Mouse (Mus musculus): ENCODE measurements around the gene Defb29. TPM values are rescaled to one million over a fixed set of nuclear protein-coding genes. Genes with fewer than 3 reads are reported as not detected.

The Defb29 gene
- polyA plus RNA-seq (2011; ENCODE audit: insufficient read depth, insufficient read length, low replicate concordance, missing spikeins): not detected in 2 replicates

DNA sequence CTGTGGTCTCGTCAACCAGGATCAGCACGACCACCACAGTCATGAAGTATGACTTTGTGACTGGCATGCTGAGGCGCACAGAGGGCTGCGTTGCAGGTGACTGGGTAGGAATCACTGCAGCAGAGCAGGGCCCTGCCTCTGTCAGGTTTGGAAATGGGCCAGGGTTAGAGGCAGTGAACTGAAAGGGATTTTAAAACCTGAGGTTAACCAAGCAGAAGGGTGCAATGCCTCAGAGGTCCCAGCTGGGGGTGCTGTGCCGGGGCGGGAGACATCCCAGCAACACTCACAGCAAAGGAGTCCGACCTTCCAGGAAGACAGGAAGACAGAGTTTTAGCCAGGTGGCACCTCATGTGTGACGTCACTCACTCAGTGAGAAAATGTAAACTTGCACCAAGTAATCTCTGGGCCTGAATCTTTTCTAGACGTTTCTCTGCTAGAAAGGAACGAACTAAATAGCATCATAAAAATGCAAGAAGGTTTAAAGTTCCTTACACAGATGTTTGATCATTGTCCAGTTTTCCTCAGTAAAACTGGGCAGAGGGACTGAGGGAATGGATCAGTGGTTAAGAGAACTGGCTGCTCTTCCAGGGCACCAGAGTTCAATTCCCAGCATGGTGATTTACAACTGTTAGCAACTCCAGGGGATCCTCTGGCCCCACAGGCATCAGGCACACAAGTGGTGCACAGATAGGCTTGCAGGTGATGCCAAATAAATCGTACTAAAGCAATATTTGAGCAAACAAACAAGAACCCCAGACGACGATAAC lies at the start of gene Defb29:
Gene Defb29 (minus strand): TSS at position 155 of the 767 bp plus-strand sequence.
- H3K27ac ChIP-seq (ENCODE audit: control insufficient read depth, insufficient read depth, low read depth, low read length, poor library complexity): no peak within 1 kb of the TSS
- H3K4me3 ChIP-seq (replicated peaks; ENCODE audit: control insufficient read depth, low read depth, low read length): no peak within 1 kb of the TSS
- WGBS: 57% methylated on average over 13 of the region's 13 CpGs
- TF ChIP-seq CTCF (IDR thresholded peaks at IDR 0.05; ENCODE audit: control insufficient read depth, insufficient read depth, low read length) (no peak), POLR2A (IDR thresholded peaks at IDR 0.05; ENCODE audit: borderline replicate concordance, control insufficient read depth, low read depth, low read length) (no peak)
- H3K4me1 ChIP-seq (ENCODE audit: control insufficient read depth, insufficient read depth, low read length): no peaks in the 10 kb centered on the region; the same call in 1 of the 2 replicates

DNA sequence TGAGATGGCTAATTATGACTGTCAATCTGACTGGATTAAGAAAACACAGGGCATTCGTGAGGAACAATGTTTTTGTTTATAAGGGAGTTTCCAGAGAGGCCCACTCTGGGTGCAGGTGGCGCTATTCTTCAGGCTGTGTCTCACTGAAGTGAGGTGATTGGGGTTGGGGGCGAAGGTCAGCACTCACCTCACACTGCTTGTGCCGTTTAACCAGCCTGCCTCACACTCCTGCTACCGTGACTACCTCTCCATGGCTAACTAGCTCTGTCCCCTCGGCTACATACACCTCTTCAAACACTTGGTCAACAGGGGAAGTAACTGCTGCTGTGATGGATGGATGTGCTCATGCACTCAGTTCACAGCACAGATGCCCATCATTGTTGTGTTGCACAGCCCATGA lies 49.1 kb upstream of the Defb29 start:
- Histone ChIP-seq H3K4me3 (replicated peaks; ENCODE audit: control insufficient read depth, low read depth, low read length) (no peak overlapping the region), H3K27ac (ENCODE audit: control insufficient read depth, insufficient read depth, low read depth, low read length, poor library complexity) (no peak overlapping the region), H3K4me1 (ENCODE audit: control insufficient read depth, insufficient read depth, low read length) (no peaks in the 10 kb centered on the region)
- WGBS: 58% methylated on average over 6 of the region's 6 CpGs
- TF ChIP-seq CTCF (IDR thresholded peaks at IDR 0.05; ENCODE audit: control insufficient read depth, insufficient read depth, low read length) (no peak), POLR2A (IDR thresholded peaks at IDR 0.05; ENCODE audit: borderline replicate concordance, control insufficient read depth, low read depth, low read length) (no peak)

GRCm38 (mm10) chr2:152588450-152588849 lies 48.6 kb upstream of the Defb29 start:
- H3K4me3 ChIP-seq (replicated peaks; ENCODE audit: control insufficient read depth, low read depth, low read length): no peak overlapping the region
- TF ChIP-seq CTCF (IDR thresholded peaks at IDR 0.05; ENCODE audit: control insufficient read depth, insufficient read depth, low read length): no peak
- TF ChIP-seq POLR2A (IDR thresholded peaks at IDR 0.05; ENCODE audit: borderline replicate concordance, control insufficient read depth, low read depth, low read length): no peak
- no peaks in the 10 kb centered on the region for H3K4me1 ChIP-seq (ENCODE audit: control insufficient read depth, insufficient read depth, low read length)
- no peak overlapping the region for H3K27ac ChIP-seq (ENCODE audit: control insufficient read depth, insufficient read depth, low read depth, low read length, poor library complexity)
- WGBS: 49% methylated on average over 2 of the region's 2 CpGs

DNA sequence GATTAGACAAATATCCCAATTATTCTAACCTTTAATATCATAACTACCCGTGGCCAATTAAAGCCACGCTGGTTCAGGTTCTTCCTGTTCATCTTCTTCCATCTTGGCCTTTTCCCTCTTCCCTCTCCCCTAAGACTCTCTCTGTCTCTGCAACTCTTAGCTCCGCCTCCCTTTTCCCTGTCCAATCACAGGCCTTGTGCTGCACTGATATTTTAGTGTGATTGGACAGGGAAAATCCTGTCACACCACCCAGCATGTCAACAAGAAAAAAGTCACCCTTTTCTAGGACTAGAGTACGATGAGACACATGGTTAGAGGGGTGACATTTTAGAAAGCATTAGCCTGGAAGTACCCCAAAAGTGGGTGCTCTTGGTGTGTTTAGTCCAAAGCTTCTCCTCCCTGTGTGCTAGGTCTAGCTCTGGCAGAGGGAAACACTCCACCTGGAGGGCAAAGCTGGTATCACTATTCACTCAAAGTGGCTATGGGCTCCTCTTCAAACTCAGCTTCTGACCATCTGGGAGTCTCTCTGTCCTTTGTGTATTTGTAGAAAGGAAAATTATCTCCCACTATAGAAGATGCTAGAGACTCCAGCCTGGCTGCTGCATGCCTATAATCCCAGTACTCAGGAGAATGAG lies 47.1 kb upstream of the Defb29 start:
- WGBS: 65% methylated on average over 4 of the region's 4 CpGs
- H3K27ac ChIP-seq (ENCODE audit: control insufficient read depth, insufficient read depth, low read depth, low read length, poor library complexity): no peak overlapping the region
- H3K4me3 ChIP-seq (replicated peaks; ENCODE audit: control insufficient read depth, low read depth, low read length): no peak overlapping the region
- no peaks in the 10 kb centered on the region for H3K4me1 ChIP-seq (ENCODE audit: control insufficient read depth, insufficient read depth, low read length)
- TF ChIP-seq CTCF (IDR thresholded peaks at IDR 0.05; ENCODE audit: control insufficient read depth, insufficient read depth, low read length) (no peak), POLR2A (IDR thresholded peaks at IDR 0.05; ENCODE audit: borderline replicate concordance, control insufficient read depth, low read depth, low read length) (no peak)

DNA sequence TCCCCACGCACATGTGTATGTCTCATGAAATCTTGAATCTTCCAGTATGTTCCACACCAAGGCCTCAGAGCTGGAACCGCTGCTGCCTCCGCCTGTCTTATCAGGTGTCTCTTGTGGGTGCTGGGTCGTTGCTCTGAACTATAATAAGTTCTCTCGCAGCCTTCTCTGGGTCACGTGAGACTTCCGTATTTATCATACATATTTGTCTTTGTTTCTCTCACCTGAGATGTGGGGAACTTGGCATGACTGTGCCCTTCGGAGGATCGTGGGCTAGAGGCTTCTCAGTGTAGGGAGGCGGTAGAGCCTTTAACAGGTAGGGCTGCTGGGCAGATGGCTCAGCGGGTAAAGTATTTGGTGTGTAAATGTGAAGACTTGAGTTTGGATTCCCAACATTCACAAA lies 40.7 kb upstream of the Defb29 start:
- WGBS: 77% methylated on average over 11 of the region's 11 CpGs
- H3K4me1 ChIP-seq (ENCODE audit: control insufficient read depth, insufficient read depth, low read length): no peaks in the 10 kb centered on the region
- H3K27ac ChIP-seq (ENCODE audit: control insufficient read depth, insufficient read depth, low read depth, low read length, poor library complexity): no peak overlapping the region

GRCm38 (mm10) chr2:152580107-152580506 lies 40.2 kb upstream of the Defb29 start, which contains the start of gene Defb19:
Gene Defb19, minus strand, starts transcription at chr2:152580312.
- WGBS: 80% methylated on average over 7 of the region's 7 CpGs
- Histone ChIP-seq H3K27ac (ENCODE audit: control insufficient read depth, insufficient read depth, low read depth, low read length, poor library complexity) (no peak within 1 kb of the TSS), H3K4me3 (replicated peaks; ENCODE audit: control insufficient read depth, low read depth, low read length) (no peak within 1 kb of the TSS), H3K4me1 (ENCODE audit: control insufficient read depth, insufficient read depth, low read length) (no peaks in the 10 kb centered on the region)
- TF ChIP-seq CTCF (IDR thresholded peaks at IDR 0.05; ENCODE audit: control insufficient read depth, insufficient read depth, low read length) (no peak), POLR2A (IDR thresholded peaks at IDR 0.05; ENCODE audit: borderline replicate concordance, control insufficient read depth, low read depth, low read length) (no peak)

More for the DNA sequence above, 40.7 kb upstream of the Defb29 start:
- no peak for TF ChIP-seq POLR2A (IDR thresholded peaks at IDR 0.05; ENCODE audit: borderline replicate concordance, control insufficient read depth, low read depth, low read length)
- no peak for TF ChIP-seq CTCF (IDR thresholded peaks at IDR 0.05; ENCODE audit: control insufficient read depth, insufficient read depth, low read length)
- no peak overlapping the region for H3K4me3 ChIP-seq (replicated peaks; ENCODE audit: control insufficient read depth, low read depth, low read length)

DNA sequence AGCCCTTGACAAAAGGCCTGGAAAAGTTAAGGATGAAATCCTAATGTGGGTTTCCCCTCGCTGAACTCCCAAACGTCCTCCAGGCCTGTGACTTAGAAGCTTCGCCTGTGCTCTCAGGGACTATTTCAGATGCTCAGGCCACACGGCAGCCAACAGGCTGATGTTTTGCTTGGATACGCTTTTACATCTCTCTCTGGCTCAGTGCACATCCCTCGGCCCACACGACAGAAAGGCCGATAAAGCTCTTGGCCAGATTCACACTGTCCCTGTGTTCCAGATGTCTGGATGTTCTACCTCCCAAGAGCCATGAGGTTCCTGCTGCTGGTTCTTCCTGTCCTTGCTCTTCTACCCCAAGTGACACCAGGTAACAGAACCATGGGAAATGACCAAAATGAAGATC lies 33.6 kb upstream of the Defb29 start:
- no peak overlapping the region for H3K27ac ChIP-seq (ENCODE audit: control insufficient read depth, insufficient read depth, low read depth, low read length, poor library complexity)
- H3K4me1 ChIP-seq (ENCODE audit: control insufficient read depth, insufficient read depth, low read length): no peaks in the 10 kb centered on the region
- H3K4me3 ChIP-seq (replicated peaks; ENCODE audit: control insufficient read depth, low read depth, low read length): no peak overlapping the region
- 84% methylated on average over 8 of the region's 8 CpGs for WGBS
- TF ChIP-seq POLR2A (IDR thresholded peaks at IDR 0.05; ENCODE audit: borderline replicate concordance, control insufficient read depth, low read depth, low read length): no peak
- TF ChIP-seq CTCF (IDR thresholded peaks at IDR 0.05; ENCODE audit: control insufficient read depth, insufficient read depth, low read length): no peak

GRCm38 (mm10) chr2:152572114-152572794 lies 32.4 kb upstream of the Defb29 start, which contains the start of gene Defb21:
Gene Defb21, plus strand, starts transcription at chr2:152572744.
- TF ChIP-seq POLR2A (IDR thresholded peaks at IDR 0.05; ENCODE audit: borderline replicate concordance, control insufficient read depth, low read depth, low read length) (no peak), CTCF (IDR thresholded peaks at IDR 0.05; ENCODE audit: control insufficient read depth, insufficient read depth, low read length) (peak; percentile 45)
- Histone ChIP-seq H3K4me1 (ENCODE audit: control insufficient read depth, insufficient read depth, low read length) (no peaks in the 10 kb centered on the region), H3K27ac (ENCODE audit: control insufficient read depth, insufficient read depth, low read depth, low read length, poor library complexity) (no peak within 1 kb of the TSS), H3K4me3 (replicated peaks; ENCODE audit: control insufficient read depth, low read depth, low read length) (no peak within 1 kb of the TSS)
- 58% methylated on average over 11 of the region's 11 CpGs for WGBS
